Mouse (Mus musculus) liver, adult 2 months (tissue): ENCODE measurements around the gene Cort. TPM values are rescaled to one million over a fixed set of nuclear protein-coding genes. Genes with fewer than 3 reads are reported as not detected.

Experiments
- DNase-seq: peaks from one replicate; pipeline ENCODE4 v3.0.0-alpha.2; 2011; ENCODE audit warnings: low read depth, low spot score; ENCODE audit errors: extremely low read depth
- H3K27ac ChIP-seq: fragments of 200-500 bp; replicated peaks from 2 replicates; pipeline ENCODE4 v1.5.1; 2012; ENCODE audit warnings: low read depth, mild to moderate bottlenecking, control low read depth, inconsistent platforms, low read length; ENCODE audit not compliant: insufficient read depth
- H3K27me3 ChIP-seq: fragments of 200-500 bp; 2 replicates; pipeline ENCODE4 v1.6.1; 2012; ENCODE audit warnings: mild to moderate bottlenecking, moderate library complexity, low read length, inconsistent platforms; ENCODE audit not compliant: control insufficient read depth, insufficient read depth
- H3K36me3 ChIP-seq: fragments of 200-500 bp; 2 replicates; pipeline ENCODE4 v1.6.1; 2012; ENCODE audit warnings: low read length, inconsistent platforms; ENCODE audit not compliant: control insufficient read depth, insufficient read depth
- H3K4me1 ChIP-seq: fragments of 200-500 bp; 2 replicates; pipeline ENCODE4 v1.6.1; 2011; ENCODE audit warnings: low read length; ENCODE audit not compliant: control insufficient read depth, insufficient read depth
- H3K4me3 ChIP-seq: fragments of 200-500 bp; 2 replicates; pipeline ENCODE4 v1.5.1; 2011; ENCODE audit warnings: low read depth, mild to moderate bottlenecking, control low read depth, low read length, moderate library complexity; ENCODE audit not compliant: insufficient read depth
- H3K79me2 ChIP-seq: fragments of 200-500 bp; 2 replicates; pipeline ENCODE4 v1.6.1; 2012; ENCODE audit warnings: inconsistent platforms, mild to moderate bottlenecking, low read length, moderate library complexity; ENCODE audit not compliant: control insufficient read depth, insufficient read depth
- H3K9ac ChIP-seq: fragments of 200-500 bp; 2 replicates; pipeline ENCODE4 v1.6.1; 2012; ENCODE audit warnings: low read depth, mild to moderate bottlenecking, control low read depth, inconsistent platforms, low read length
- CTCF ChIP-seq: fragments of 200-500 bp; IDR thresholded peaks from 2 replicates; pipeline ENCODE4 v1.5.1; 2011; ENCODE audit warnings: low read depth, low read length, control low read depth
- POLR2A ChIP-seq: fragments of 200-500 bp; IDR thresholded peaks from 2 replicates; pipeline ENCODE4 v1.6.1; 2011; ENCODE audit warnings: low read length, control low read depth; ENCODE audit not compliant: insufficient read depth; ENCODE audit errors: extremely low read depth
- WGBS: fragments of 180-500 bp; shearing (Covaris S2); methylation state at CpG from one replicate; pipeline ENCODE4 v1.1.7; 2018; 5-methylcytosine and 5-hydroxymethylcytosine counted together
- polyA plus RNA-seq: library from polyadenylated mRNA; depleted of rRNA; stranded (reverse); fragments of >200 nt; gene quantifications from 2 replicates; pipeline ENCODE4 v1.2.3, GENCODE M21; 2012
- total RNA-seq: library from RNA; depleted of rRNA; stranded (reverse); fragments of >200 nt; gene quantifications from 2 replicates; pipeline ENCODE4 v1.2.3, GENCODE M21; 2014

Gene Cort
- total and polyA plus RNA-seq, 2 experiments: not detected

DNA sequence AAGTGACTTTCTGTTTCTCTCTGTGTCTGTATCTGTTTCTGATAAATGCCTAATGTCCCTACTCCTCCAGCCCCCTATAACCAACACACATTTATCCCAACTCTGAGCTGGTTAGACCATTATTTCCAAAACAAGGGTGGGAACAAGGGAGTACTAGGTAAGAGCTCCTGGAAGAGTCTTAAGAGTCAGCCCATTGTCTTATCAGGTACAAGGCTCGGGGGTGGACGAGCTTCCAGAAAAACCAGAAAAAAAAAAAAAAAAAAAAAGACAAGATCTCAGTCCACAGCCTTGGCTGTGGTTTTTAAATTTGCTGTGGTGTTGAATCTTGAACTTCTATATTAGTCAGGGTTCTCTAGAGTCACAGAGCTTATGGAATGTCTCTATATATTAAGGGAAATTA is 41.5 kb upstream of the Cort start:
- H3K4me3 ChIP-seq: no peak overlapping the region
- H3K79me2 ChIP-seq: no peaks in the 10 kb centered on the region; the same call in 1 of the 2 replicates
- TF ChIP-seq CTCF (no peak), POLR2A (no peak)
- H3K27ac ChIP-seq: no peak overlapping the region
- WGBS: 74% methylated on average over 2 of the region's 2 CpGs
- peaks cover 19% of the 10 kb centered on the region for H3K4me1 ChIP-seq
- DNase-seq: no peak
- H3K9ac ChIP-seq: no peak overlapping the region
- no peaks in the 10 kb centered on the region for H3K36me3 ChIP-seq
- no peaks in the 10 kb centered on the region for H3K27me3 ChIP-seq

DNA sequence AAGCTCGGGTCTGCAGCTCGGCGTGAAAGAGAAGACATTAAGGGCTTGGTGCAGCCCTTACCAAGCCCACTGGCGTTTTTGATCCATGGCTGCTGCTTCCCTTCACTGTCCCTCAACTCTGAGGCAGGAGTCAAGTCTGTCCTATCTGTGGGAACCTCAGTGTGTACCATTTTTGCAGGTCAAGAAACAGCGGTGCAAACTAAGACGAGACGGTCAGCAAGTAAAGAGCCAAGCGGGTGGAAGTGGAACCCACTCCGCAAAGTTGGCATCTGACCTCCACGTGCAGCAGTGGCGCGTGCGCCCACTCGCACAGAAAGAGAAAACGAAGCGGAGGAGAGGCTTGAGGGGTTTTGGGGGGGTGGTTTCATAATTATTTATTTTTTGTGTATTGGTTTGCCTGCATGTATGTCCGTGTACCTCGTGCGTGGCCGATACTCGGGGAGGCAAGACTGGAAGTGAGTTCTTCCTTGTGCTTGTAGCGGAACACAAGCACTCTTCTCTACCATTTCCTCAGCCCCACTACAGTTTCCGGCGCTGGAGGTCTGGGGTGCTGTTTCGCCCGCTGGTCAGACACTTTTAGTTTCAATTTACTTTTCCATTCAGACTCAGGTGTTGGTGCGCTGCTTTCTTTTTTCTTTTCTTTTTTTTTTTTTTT is 40.5 kb upstream of the Cort start:
- peak; percentile 52 for DNase-seq
- TF ChIP-seq CTCF (no peak), POLR2A (no peak)
- H3K79me2 ChIP-seq: no peaks in the 10 kb centered on the region; the same call in 1 of the 2 replicates
- under 1% methylated on average over 27 of the region's 27 CpGs for WGBS
- no peaks in the 10 kb centered on the region for H3K27me3 ChIP-seq
- peaks cover 18% of the 10 kb centered on the region for H3K4me1 ChIP-seq
- H3K27ac ChIP-seq: peak overlapping the region; percentile 80
- H3K36me3 ChIP-seq: no peaks in the 10 kb centered on the region; the same call in 1 of the 2 replicates
- H3K4me3 ChIP-seq: peak overlapping the region; percentile 80
- peak overlapping the region; percentile 71 for H3K9ac ChIP-seq

DNA sequence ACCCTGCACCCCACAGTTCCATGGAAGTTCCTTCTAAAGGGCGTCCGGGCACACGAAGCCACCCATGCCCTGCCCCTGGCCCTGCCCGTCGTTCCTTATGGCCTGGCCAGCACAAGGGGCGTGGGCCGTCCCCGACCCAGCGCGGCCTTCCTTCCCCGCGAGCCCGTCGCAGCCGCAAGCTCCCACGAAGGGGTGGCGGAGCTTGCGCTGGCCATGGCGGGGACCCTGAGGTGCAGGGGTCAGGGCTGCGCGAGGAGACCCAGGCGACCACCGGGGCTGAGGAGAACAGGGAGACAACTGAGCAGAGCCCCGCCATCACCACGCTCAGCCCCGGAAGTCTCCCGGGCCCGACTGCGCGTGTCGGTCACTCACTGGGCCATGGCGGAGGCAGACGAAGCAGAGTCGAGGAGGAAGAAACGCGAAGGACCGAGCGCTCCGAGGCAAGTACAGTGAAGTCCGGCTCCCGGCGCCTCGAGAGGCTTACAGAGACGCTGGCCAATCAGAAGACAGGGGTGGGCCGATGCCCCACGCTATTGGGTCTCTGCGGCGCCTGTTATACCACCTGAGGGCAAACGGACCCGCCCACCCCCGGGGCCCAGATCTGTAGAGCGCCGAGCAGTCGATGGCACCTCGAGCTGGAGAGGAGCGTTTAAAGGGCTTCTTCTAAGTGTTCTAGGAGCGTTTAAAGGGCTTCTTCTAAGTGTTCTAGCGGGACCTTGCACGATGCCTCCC is 39.8 kb upstream of the Cort start, which contains the start of gene Pgd:
TSS of gene Pgd (minus strand) at position 557 of the 732 bp plus-strand sequence.
- H3K9ac ChIP-seq: peak within 1 kb of the TSS; percentile 89
- H3K4me1 ChIP-seq: peaks cover 15% of the 10 kb centered on the region
- H3K79me2 ChIP-seq: no peaks in the 10 kb centered on the region; the same call in 1 of the 2 replicates
- H3K27ac ChIP-seq: peak within 1 kb of the TSS; percentile 80
- no peak for TF ChIP-seq CTCF
- TF ChIP-seq POLR2A: peak; percentile 91
- under 1% methylated on average over 59 of the region's 59 CpGs for WGBS
- no peaks in the 10 kb centered on the region for H3K27me3 ChIP-seq
- peak within 1 kb of the TSS; percentile 87 for H3K4me3 ChIP-seq
- H3K36me3 ChIP-seq: peaks cover 2% of the 10 kb centered on the region; the same call in 1 of the 2 replicates
- DNase-seq: peak; percentile 87

DNA sequence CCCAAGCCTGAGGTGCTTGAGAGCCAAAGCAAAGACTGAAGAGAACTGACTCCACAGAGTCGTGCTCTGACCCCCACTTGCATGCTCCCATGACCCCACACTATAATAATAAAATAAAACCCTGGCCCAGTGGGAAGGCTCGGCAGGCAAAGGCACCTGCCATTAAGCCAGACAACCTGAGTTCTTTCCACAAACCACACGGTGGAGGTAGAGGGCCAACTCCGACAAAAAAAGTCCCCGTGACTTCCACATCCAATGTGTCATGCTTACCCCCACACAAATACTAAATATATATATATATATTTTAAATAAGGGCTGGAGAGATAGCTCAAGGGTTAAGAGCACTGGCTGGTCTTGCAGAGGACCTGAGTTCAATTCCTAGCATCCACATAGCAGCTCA is 37.6 kb upstream of the Cort start:
- Histone ChIP-seq H3K79me2 (no peaks in the 10 kb centered on the region; the same call in 1 of the 2 replicates), H3K27ac (no peak overlapping the region), H3K36me3 (peaks cover 11% of the 10 kb centered on the region), H3K9ac (no peak overlapping the region), H3K4me1 (peaks cover 5% of the 10 kb centered on the region), H3K4me3 (no peak overlapping the region), H3K27me3 (no peaks in the 10 kb centered on the region)
- no peak for DNase-seq
- TF ChIP-seq CTCF (no peak), POLR2A (no peak)
- 60% methylated on average over 5 of the region's 5 CpGs for WGBS

DNA sequence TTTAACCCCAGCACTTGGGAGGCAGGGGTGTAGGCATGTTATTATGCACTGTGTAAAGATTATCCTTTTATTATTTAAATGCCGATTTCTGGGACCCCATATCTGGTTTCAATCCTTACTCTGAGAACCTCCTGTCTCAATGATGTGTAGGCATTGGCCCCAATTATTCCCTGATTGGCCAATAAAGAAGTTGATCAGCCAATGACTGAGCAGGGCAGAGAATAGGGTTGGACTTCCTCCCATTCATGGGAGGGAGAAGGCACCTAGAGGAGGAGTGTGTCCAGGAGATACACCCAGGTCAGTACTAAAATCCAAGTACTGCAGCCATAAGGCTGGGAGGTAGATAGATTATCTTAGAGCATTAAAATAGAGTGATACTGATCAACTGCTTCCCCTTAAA is 36.6 kb upstream of the Cort start:
- DNase-seq: peak; percentile 35
- TF ChIP-seq CTCF: no peak
- TF ChIP-seq POLR2A: no peak
- no peak overlapping the region for H3K4me3 ChIP-seq
- no peak overlapping the region for H3K27ac ChIP-seq
- H3K9ac ChIP-seq: no peak overlapping the region
- 66% methylated on average over 1 of the region's 1 CpGs for WGBS
- H3K4me1 ChIP-seq: peaks cover 5% of the 10 kb centered on the region
- no peaks in the 10 kb centered on the region for H3K27me3 ChIP-seq
- H3K79me2 ChIP-seq: no peaks in the 10 kb centered on the region; the same call in 1 of the 2 replicates
- peaks cover 16% of the 10 kb centered on the region for H3K36me3 ChIP-seq

DNA sequence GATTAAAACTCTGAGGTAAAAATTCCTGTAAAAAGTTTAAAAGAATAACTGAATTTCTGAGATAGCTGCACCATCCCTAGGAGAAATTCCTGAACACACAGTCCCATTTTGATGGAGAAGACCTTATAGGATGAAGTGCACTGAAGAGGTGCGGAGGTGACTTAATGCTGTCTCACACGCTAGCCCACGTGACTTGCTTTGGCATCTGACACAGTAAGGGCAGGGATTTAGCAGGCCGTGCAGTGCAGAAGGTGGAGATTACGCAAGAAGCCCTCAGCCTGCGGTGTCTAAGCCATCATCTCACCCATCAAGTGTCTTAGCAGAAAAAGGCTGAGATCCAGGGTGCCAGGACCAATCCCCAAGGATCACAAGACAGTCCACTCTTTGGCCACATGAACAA is 34.6 kb upstream of the Cort start:
- peak; percentile 73 for DNase-seq
- peaks cover 5% of the 10 kb centered on the region for H3K4me1 ChIP-seq
- 45% methylated on average over 6 of the region's 6 CpGs for WGBS
- no peaks in the 10 kb centered on the region; the same call in 1 of the 2 replicates for H3K79me2 ChIP-seq
- peaks cover 34% of the 10 kb centered on the region for H3K36me3 ChIP-seq
- TF ChIP-seq CTCF (no peak), POLR2A (no peak)
- H3K27me3 ChIP-seq: no peaks in the 10 kb centered on the region
- H3K4me3 ChIP-seq: no peak overlapping the region
- no peak overlapping the region for H3K27ac ChIP-seq
- no peak overlapping the region for H3K9ac ChIP-seq
